Mouse (Mus musculus) CH12.LX (cell line): ENCODE measurements at regions not wholly inside any gene's neighbourhood (a gene's known extent, or its start where the extent isn't known, plus 50 kb on each side); places are given as distances from the start of the nearest gene placed in this dataset.

Experiments used
- DNase-seq: peaks from one replicate; pipeline ENCODE4 v3.0.0-alpha.2; 2013; ENCODE audit errors: extremely low read depth
- H3K27ac ChIP-seq: 2 replicates; pipeline ENCODE4 v1.5.1; 2012; ENCODE audit warnings: low read depth, mild to moderate bottlenecking, control low read depth, moderate library complexity; ENCODE audit not compliant: insufficient read depth
- H3K27me3 ChIP-seq: replicated peaks from 2 replicates; pipeline ENCODE3; 2012; ENCODE audit warnings: inconsistent platforms
- H3K36me3 ChIP-seq, 2 experiments: replicated peaks in 1 of 2; 2 replicates each; pipeline versions ENCODE3 to v1.6.1; 2012; ENCODE audit warnings: inconsistent platforms in 1 of 2, low read length in 1 of 2, mild to moderate bottlenecking in 1 of 2, mixed read lengths in 1 of 2, moderate library complexity in 1 of 2; ENCODE audit not compliant: control insufficient read depth in 1 of 2, insufficient read depth in 1 of 2
- H3K4me1 ChIP-seq, 2 experiments: 2 replicates each; pipeline ENCODE4 v1.6.1; 2012; ENCODE audit warnings: inconsistent platforms in 1 of 2, moderate library complexity in 1 of 2; ENCODE audit not compliant: insufficient read depth in 2 of 2, control insufficient read depth in 1 of 2
- H3K4me2 ChIP-seq: 2 replicates; pipeline ENCODE4 v1.6.1; 2012; ENCODE audit warnings: low read depth, mild to moderate bottlenecking, control low read depth; ENCODE audit not compliant: poor library complexity, insufficient read depth, severe bottlenecking
- H3K4me3 ChIP-seq, 3 experiments: fragments of 150-350 bp in 1 of 3; sonication (generic) in 1 of 3; replicated peaks in 1 of 3; 2 replicates each; pipeline versions ENCODE3 to v1.5.1; 2011 to 2012; ENCODE audit warnings: low read depth in 2 of 3, low read length in 2 of 3, mild to moderate bottlenecking in 2 of 3, moderate library complexity in 2 of 3, control low read depth in 1 of 3, improper control_type of control experiment in 1 of 3, inconsistent platforms in 1 of 3, mixed read lengths in 1 of 3; ENCODE audit not compliant: poor library complexity in 1 of 3
- H3K79me2 ChIP-seq: replicated peaks from 2 replicates; pipeline ENCODE4 v1.6.1; 2012; ENCODE audit warnings: mild to moderate bottlenecking, moderate library complexity; ENCODE audit not compliant: control insufficient read depth, poor library complexity, insufficient read depth, severe bottlenecking; ENCODE audit errors: extremely low read depth
- H3K9ac ChIP-seq: 2 replicates; pipeline ENCODE4 v1.6.1; 2012; ENCODE audit warnings: low read depth, mild to moderate bottlenecking, control low read depth, moderate library complexity; ENCODE audit not compliant: insufficient read depth
- H3K9me3 ChIP-seq: replicated peaks from 2 replicates; pipeline ENCODE3; 2012; ENCODE audit warnings: low read length, inconsistent platforms, mixed read lengths
- BHLHE40 ChIP-seq: IDR thresholded peaks from 2 replicates; pipeline ENCODE4 v1.6.1; 2011; ENCODE audit warnings: mild to moderate bottlenecking, low read depth, low read length, improper control_type of control experiment
- CHD1 ChIP-seq: IDR thresholded peaks from 2 replicates; pipeline ENCODE4 v1.6.1; 2012; ENCODE audit warnings: low read depth, low read length, improper control_type of control experiment, inconsistent platforms
- CHD2 ChIP-seq: IDR thresholded peaks from 2 replicates; pipeline ENCODE4 v1.6.1; 2011; ENCODE audit warnings: low read length, improper control_type of control experiment
- CTCF ChIP-seq, 2 experiments: IDR thresholded peaks in 1 of 2; conservative IDR thresholded peaks in 1 of 2; 2 replicates each; pipeline ENCODE4 v1.5.1; 2011 to 2012; ENCODE audit warnings: low read depth in 2 of 2, low read length in 2 of 2, improper control_type of control experiment in 1 of 2, inconsistent platforms in 1 of 2, mild to moderate bottlenecking in 1 of 2, moderate library complexity in 1 of 2
- E2F4 ChIP-seq: IDR thresholded peaks from 2 replicates; pipeline ENCODE4 v1.6.1; 2011; ENCODE audit warnings: low read depth, low read length, improper control_type of control experiment; ENCODE audit not compliant: insufficient replicate concordance
- ELF1 ChIP-seq: IDR thresholded peaks from 2 replicates; pipeline ENCODE4 v1.6.1; 2014; ENCODE audit warnings: low read depth, mild to moderate bottlenecking, inconsistent platforms, low read length, improper control_type of control experiment
- EP300 ChIP-seq: IDR thresholded peaks from 2 replicates; pipeline ENCODE4 v1.6.1; 2011; ENCODE audit warnings: low read length, improper control_type of control experiment
- GABPA ChIP-seq: IDR thresholded peaks from 2 replicates; pipeline ENCODE4 v1.6.1; 2012; ENCODE audit warnings: low read depth, low read length, improper control_type of control experiment, inconsistent platforms; ENCODE audit not compliant: insufficient replicate concordance
- HCFC1 ChIP-seq: IDR thresholded peaks from 2 replicates; pipeline ENCODE4 v1.6.1; 2012; ENCODE audit warnings: low read depth, mild to moderate bottlenecking, inconsistent platforms, low read length, improper control_type of control experiment
- IRF4 ChIP-seq: IDR thresholded peaks from 2 replicates; pipeline ENCODE4 v1.6.1; 2014; ENCODE audit warnings: low read depth, mild to moderate bottlenecking, inconsistent platforms, low read length, improper control_type of control experiment
- JUN ChIP-seq: IDR thresholded peaks from 2 replicates; pipeline ENCODE4 v1.6.1; 2011; ENCODE audit warnings: low read depth, mild to moderate bottlenecking, low read length, improper control_type of control experiment, moderate library complexity; ENCODE audit not compliant: insufficient read depth
- JUND ChIP-seq: conservative IDR thresholded peaks from 2 replicates; pipeline ENCODE4 v1.6.1; 2011; ENCODE audit warnings: low read depth, low read length, improper control_type of control experiment
- KAT2A ChIP-seq: IDR thresholded peaks from 2 replicates; pipeline ENCODE4 v1.6.1; 2012; ENCODE audit warnings: low read length, improper control_type of control experiment, inconsistent platforms; ENCODE audit not compliant: insufficient replicate concordance
- MAFK ChIP-seq: IDR thresholded peaks from 2 replicates; pipeline ENCODE4 v1.6.1; 2011; ENCODE audit warnings: low read length, improper control_type of control experiment; ENCODE audit not compliant: insufficient replicate concordance
- MAX ChIP-seq: IDR thresholded peaks from 2 replicates; pipeline ENCODE4 v1.6.1; 2011; ENCODE audit warnings: low read length, improper control_type of control experiment
- MYC ChIP-seq: IDR thresholded peaks from 2 replicates; pipeline ENCODE4 v1.6.1; 2011; ENCODE audit warnings: low read depth, mild to moderate bottlenecking, improper control_type of control experiment, low read length
- NELFE ChIP-seq: IDR thresholded peaks from 2 replicates; pipeline ENCODE4 v1.6.1; 2011; ENCODE audit warnings: low read depth, low read length, improper control_type of control experiment
- NRF1 ChIP-seq: IDR thresholded peaks from 2 replicates; pipeline ENCODE4 v1.6.1; 2014; ENCODE audit warnings: low read depth, mild to moderate bottlenecking, inconsistent platforms, low read length, improper control_type of control experiment, moderate library complexity
- PAX5 ChIP-seq: IDR thresholded peaks from 2 replicates; pipeline ENCODE4 v1.6.1; 2012; ENCODE audit warnings: low read length, inconsistent platforms, mixed read lengths
- POLR2A ChIP-seq: IDR thresholded peaks from 2 replicates; pipeline ENCODE4 v1.6.1; 2011; ENCODE audit warnings: low read depth, mild to moderate bottlenecking, improper control_type of control experiment, low read length
- POLR2AphosphoS2 ChIP-seq: IDR thresholded peaks from 2 replicates; pipeline ENCODE4 v1.6.1; 2011; ENCODE audit warnings: low read depth, low read length, improper control_type of control experiment
- RAD21 ChIP-seq: IDR thresholded peaks from 2 replicates; pipeline ENCODE4 v1.6.1; 2011; ENCODE audit warnings: low read depth, mild to moderate bottlenecking, low read length, improper control_type of control experiment, moderate library complexity
- RCOR1 ChIP-seq: conservative IDR thresholded peaks from 2 replicates; pipeline ENCODE4 v1.6.1; 2012; ENCODE audit warnings: low read depth, mild to moderate bottlenecking, inconsistent platforms, low read length, improper control_type of control experiment
- SIN3A ChIP-seq: IDR thresholded peaks from 2 replicates; pipeline ENCODE4 v1.6.1; 2012; ENCODE audit warnings: low read length, improper control_type of control experiment, inconsistent platforms
- SMC3 ChIP-seq: IDR thresholded peaks from 2 replicates; pipeline ENCODE4 v1.6.1; 2011; ENCODE audit warnings: low read depth, low read length, improper control_type of control experiment
- TBP ChIP-seq: conservative IDR thresholded peaks from 2 replicates; pipeline ENCODE4 v1.6.1; 2011; ENCODE audit warnings: low read depth, low read length, improper control_type of control experiment
- TCF12 ChIP-seq: IDR thresholded peaks from 2 replicates; pipeline ENCODE4 v1.6.1; 2014; ENCODE audit warnings: low read depth, mild to moderate bottlenecking, inconsistent platforms, low read length, improper control_type of control experiment
- UBTF ChIP-seq: IDR thresholded peaks from 2 replicates; pipeline ENCODE4 v1.6.1; 2012; ENCODE audit warnings: low read depth, mild to moderate bottlenecking, inconsistent platforms, low read length, improper control_type of control experiment, moderate library complexity
- USF2 ChIP-seq: conservative IDR thresholded peaks from 2 replicates; pipeline ENCODE4 v1.6.1; 2011; ENCODE audit warnings: low read depth, low read length, improper control_type of control experiment
- ZC3H11A ChIP-seq: IDR thresholded peaks from 2 replicates; pipeline ENCODE4 v1.6.1; 2012; ENCODE audit warnings: low read depth, mild to moderate bottlenecking, inconsistent platforms, low read length, improper control_type of control experiment
- ZKSCAN1 ChIP-seq: IDR thresholded peaks from 2 replicates; pipeline ENCODE4 v1.6.1; 2012; ENCODE audit warnings: low read depth, inconsistent platforms, low read length, improper control_type of control experiment, borderline replicate concordance
- ZMIZ1 ChIP-seq: IDR thresholded peaks from 2 replicates; pipeline ENCODE4 v1.6.1; 2012; ENCODE audit warnings: low read depth, mild to moderate bottlenecking, inconsistent platforms, low read length, improper control_type of control experiment
- ZNF384 ChIP-seq: IDR thresholded peaks from 2 replicates; pipeline ENCODE4 v1.6.1; 2012; ENCODE audit warnings: low read depth, low read length, improper control_type of control experiment, inconsistent platforms
- dilution Hi-C: fragments of 300-500 bp; cut with MboI; formaldehyde crosslinking; loops from 2 replicates; pipeline ENCODE4 v1.14.3; 2020; ENCODE audit warnings: low sequenced_read_pairs; ENCODE audit not compliant: extremely low pct_unique_long_range_greater_than_20kb, extremely low pct_ligation_motif_present
- in situ Hi-C: fragments of 300-500 bp; cut with MboI; formaldehyde crosslinking; loops from 3 replicates; pipeline ENCODE4 v1.14.3; 2019; ENCODE audit warnings: low sequenced_read_pairs, low pct_ligation_motif_present, low pct_unique_long_range_greater_than_20kb, mixed read lengths

GRCm38 (mm10) chr9:14086611-14087010 lies 188.3 kb upstream of the Sesn3 start:
- TF ChIP-seq CTCF (conservative IDR thresholded peaks at IDR 0.05 in 1 of 2, IDR thresholded peaks at IDR 0.05 in 1 of 2; ENCODE audit: low read depth in 2 of 2, low read length in 2 of 2) (no peak), MYC (no peak), NRF1 (no peak), ELF1 (no peak), JUND (no peak), USF2 (no peak), GABPA (no peak), HCFC1 (no peak), IRF4 (no peak), POLR2AphosphoS2 (no peak), TCF12 (no peak), TBP (no peak)
- Histone ChIP-seq H3K27me3 (no peaks in the 10 kb centered on the region), H3K9me3 (no peaks in the 10 kb centered on the region), H3K4me3 (no peak overlapping the region), H3K9ac (no peak overlapping the region), H3K4me1 (peaks cover 27 to 57% of the 10 kb centered on the region in 2 experiments), H3K36me3 (no peaks in the 10 kb centered on the region), H3K4me2 (no peak overlapping the region), H3K79me2 (no peaks in the 10 kb centered on the region), H3K27ac (no peak overlapping the region)
- DNase-seq = no peak
- dilution Hi-C loops (no loop called here), in situ Hi-C loops (no loop called here)

- Histone ChIP-seq H3K27ac (peak overlapping the region; percentile 63; the same call in 1 of the 2 replicates), H3K36me3 (no peaks in the 10 kb centered on the region), H3K79me2 (no peaks in the 10 kb centered on the region), H3K9me3 (no peaks in the 10 kb centered on the region), H3K27me3 (no peaks in the 10 kb centered on the region), H3K4me1 (peaks cover 28 to 69% of the 10 kb centered on the region in 2 experiments), H3K4me3 (no peak overlapping the region), H3K9ac (peak overlapping the region; percentile 31), H3K4me2 (peak overlapping the region; percentile 63)
- DNase-seq = peak; percentile 83
- dilution Hi-C loops = no loop called here
- in situ Hi-C loops = no loop called here
- TF ChIP-seq USF2 (no peak), ZC3H11A (no peak), MAFK (peak; percentile 87), ZNF384 (peak; percentile 47; the same call in 1 of the 2 replicates), ELF1 (peak; percentile 68), RAD21 (no peak; the same call in none of the 2 replicates), POLR2A (peak; percentile 26; the same call in 1 of the 2 replicates), TCF12 (peak; percentile 79), EP300 (peak; percentile 95), SMC3 (no peak; the same call in 1 of the 2 replicates), MAX (peak; percentile 33; the same call in 1 of the 2 replicates), NELFE (no peak), IRF4 (peak; percentile 93), CHD2 (peak; percentile 76; the same call in 1 of the 2 replicates), KAT2A (no peak), ZKSCAN1 (no peak), JUND (no peak), CHD1 (no peak), ZMIZ1 (peak; percentile 40; the same call in 1 of the 2 replicates), RCOR1 (peak; percentile 84; the same call in 1 of the 2 replicates), HCFC1 (no peak; the same call in 1 of the 2 replicates), BHLHE40 (peak; percentile 50; the same call in 1 of the 2 replicates), SIN3A (peak; percentile 37; the same call in 1 of the 2 replicates), JUN (peak; percentile 27; the same call in 1 of the 2 replicates), UBTF (0 out of 2 replicates have a peak, but pooled peaks have one; percentile 65), E2F4 (no peak), NRF1 (no peak), PAX5 (no peak), POLR2AphosphoS2 (no peak)
These were observed 187.0 kb upstream of the Sesn3 start for GRCm38 (mm10) chr9:14087874-14088273.
